Mouse (Mus musculus) cerebellum, adult 11 months (tissue): ENCODE measurements at regions not wholly inside any gene's neighbourhood (a gene's known extent, or its start where the extent isn't known, plus 50 kb on each side); places are given as distances from the start of the nearest gene placed in this dataset.

Experiments
- DNase-seq: peaks from one replicate; pipeline ENCODE4 v3.0.0; 2022

- DNase-seq, result no peak
These were observed 95.9 kb upstream of the Tmtc4 start for GRCm38 (mm10) chr14:123079733-123080132.

GRCm38 (mm10) chr14:123078804-123079203 is 95.0 kb upstream of the Tmtc4 start:
- DNase-seq, result no peak

- DNase-seq, result no peak
These were observed 82.5 kb upstream of the Tmtc4 start for GRCm38 (mm10) chr14:123066344-123066743.

GRCm38 (mm10) chr14:123065566-123065965 is 81.7 kb upstream of the Tmtc4 start:
- no peak for DNase-seq

- DNase-seq, result no peak
These were observed 81.3 kb upstream of the Tmtc4 start for GRCm38 (mm10) chr14:123065136-123065535.

- no peak for DNase-seq
These were observed 79.1 kb upstream of the Tmtc4 start for GRCm38 (mm10) chr14:123062908-123063307.

GRCm38 (mm10) chr14:123056976-123057375 is 73.1 kb upstream of the Tmtc4 start:
- no peak for DNase-seq

GRCm38 (mm10) chr14:123048451-123048850 is 64.6 kb upstream of the Tmtc4 start:
- no peak for DNase-seq

- DNase-seq, result no peak
These were observed 56.2 kb upstream of the Tmtc4 start for GRCm38 (mm10) chr14:123040046-123040445.

GRCm38 (mm10) chr14:123037444-123037843 is 53.6 kb upstream of the Tmtc4 start:
- DNase-seq, result no peak
